Mouse (Mus musculus) monocyte, adult 2 months (primary cell): ENCODE results near the gene Dll4.

ENCODE experiments used
- DNase-seq, 2 experiments: peaks; one replicate each; pipeline ENCODE4 v3.0.0; 2022; ENCODE audit warnings: low spot score in 2 of 2, low read depth in 1 of 2

Dll4 gene

GRCm38 (mm10) chr2:119332177-119332661, 6.6 kb downstream of the Dll4 start:
- DNase-seq: no peak

- DNase-seq: no peak
Measured at GRCm38 (mm10) chr2:119334135-119334534, 8.6 kb downstream of the Dll4 start.

- no peak for DNase-seq
Measured at GRCm38 (mm10) chr2:119334964-119335525, 9.5 kb downstream of the Dll4 start.

- no peak for DNase-seq
Measured at GRCm38 (mm10) chr2:119335535-119335934, 10.0 kb downstream of the Dll4 start.

- no peak for DNase-seq
Measured at GRCm38 (mm10) chr2:119336002-119336401, 10.4 kb downstream of the Dll4 start.

- no peak for DNase-seq
Measured at GRCm38 (mm10) chr2:119336470-119336869, 10.9 kb downstream of the Dll4 start.

GRCm38 (mm10) chr2:119337425-119338265, 12.1 kb downstream of the Dll4 start:
- peak; percentile 46 to 74 for DNase-seq

- DNase-seq: no peak
Measured at GRCm38 (mm10) chr2:119344537-119345138, 19.1 kb downstream of the Dll4 start.

- peak in 1 of 2 experiments; percentile 63 for DNase-seq
Measured at GRCm38 (mm10) chr2:119350555-119351486, 25.2 kb downstream of the Dll4 start, which contains the start of gene Chac1. Gene Chac1 (plus strand): TSS chr2:119351229.

- DNase-seq: no peak
Measured at GRCm38 (mm10) chr2:119353707-119354106, 28.1 kb downstream of the Dll4 start.

- no peak for DNase-seq
Measured at GRCm38 (mm10) chr2:119355089-119355488, 29.5 kb downstream of the Dll4 start.

GRCm38 (mm10) chr2:119355651-119356050, 30.1 kb downstream of the Dll4 start:
- DNase-seq: no peak

GRCm38 (mm10) chr2:119356310-119356709, 30.7 kb downstream of the Dll4 start:
- DNase-seq: no peak

- DNase-seq: no peak
Measured at GRCm38 (mm10) chr2:119356805-119357204, 31.2 kb downstream of the Dll4 start.

- no peak for DNase-seq
Measured at GRCm38 (mm10) chr2:119358249-119358648, 32.7 kb downstream of the Dll4 start.

GRCm38 (mm10) chr2:119359721-119360291, 34.2 kb downstream of the Dll4 start:
- DNase-seq: no peak

GRCm38 (mm10) chr2:119364969-119365368, 39.4 kb downstream of the Dll4 start:
- DNase-seq: no peak

- no peak for DNase-seq
Measured at GRCm38 (mm10) chr2:119367346-119367745, 41.8 kb downstream of the Dll4 start.

- DNase-seq: no peak
Measured at GRCm38 (mm10) chr2:119370116-119370515, 44.5 kb downstream of the Dll4 start.

GRCm38 (mm10) chr2:119377286-119377685, 51.7 kb downstream of the Dll4 start:
- DNase-seq: no peak

- no peak for DNase-seq
Measured at GRCm38 (mm10) chr2:119377826-119378225, 52.2 kb downstream of the Dll4 start.
